In genomic region chr7:135545957-135546356, GRCm38 (mm10) we compare ENCODE assay signal across 16 mouse cellular contexts. TPM values are rescaled to one million over a fixed set of nuclear protein-coding genes. Genes with fewer than 3 reads are reported as not detected.
"Had no signal": no experiment of that assay in that cellular context is flagged by ENCODE, and none has a peak within 500 bp of the region (broad histone marks: within the 10 kb centered on the region; RNA-seq: fewer than 3 reads in every experiment).

No protein-coding gene starts in this region.

- H3K27me3 ChIP-seq: liver, embryonic 13.5 days; midbrain, embryonic 12.5 days had no signal

- H3K27ac ChIP-seq: limb, embryonic 12.5 days; liver, embryonic 13.5 days; midbrain, embryonic 12.5 days; neural tube, embryonic 13.5 days had no signal

- DNase-seq: kidney, adult 8-10 months; kidney, postnatal 14 days; liver; liver, embryonic 13.5 days; liver, postnatal 0 days; retina, postnatal 1 day; right cerebral cortex, postnatal 4 days; spleen, adult 18-20 months had no signal

- H3K9me3 ChIP-seq: limb, embryonic 12.5 days; liver, embryonic 13.5 days; midbrain, embryonic 12.5 days; neural tube, embryonic 13.5 days had no signal

- H3K9ac ChIP-seq: limb, embryonic 12.5 days; liver, embryonic 13.5 days; liver, postnatal 0 days; midbrain, embryonic 12.5 days; neural tube, embryonic 13.5 days had no signal

- H3K4me1 ChIP-seq: midbrain, embryonic 12.5 days had no signal

- H3K4me3 ChIP-seq: limb, embryonic 12.5 days; liver, embryonic 13.5 days; midbrain, embryonic 12.5 days; neural tube, embryonic 13.5 days had no signal

- H3K4me2 ChIP-seq: limb, embryonic 12.5 days; liver, embryonic 13.5 days; midbrain, embryonic 12.5 days; neural tube, embryonic 13.5 days had no signal

- ATAC-seq: intestine, embryonic 16.5 days; liver, postnatal 0 days; midbrain, embryonic 16.5 days had no signal

- H3K36me3 ChIP-seq: limb, embryonic 12.5 days; liver, embryonic 13.5 days; midbrain, embryonic 12.5 days; neural tube, embryonic 13.5 days had no signal

RNA-seq across cellular contexts. Expression of gene Clrn3, which starts 17.5 kb away (rescaled TPM):
- total RNA-seq: layer of hippocampus, postnatal 10 days; left cerebral cortex, postnatal 36 days; megakaryocyte-erythroid progenitor cell, adult 5-6 weeks had no signal
- polyA plus RNA-seq: limb, embryonic 12.5 days; liver, embryonic 13.5 days; liver, postnatal 0 days; midbrain, embryonic 12.5 days; midbrain, embryonic 16.5 days; neural tube, embryonic 13.5 days had no signal
